Mouse (Mus musculus): ENCODE results near the gene Cfap299. TPM values are rescaled to one million over a fixed set of nuclear protein-coding genes. Genes with fewer than 3 reads are reported as not detected.

The Cfap299 gene
- polyA plus RNA-seq, 1 experiment from 2014 or later: 0.41 TPM

DNA sequence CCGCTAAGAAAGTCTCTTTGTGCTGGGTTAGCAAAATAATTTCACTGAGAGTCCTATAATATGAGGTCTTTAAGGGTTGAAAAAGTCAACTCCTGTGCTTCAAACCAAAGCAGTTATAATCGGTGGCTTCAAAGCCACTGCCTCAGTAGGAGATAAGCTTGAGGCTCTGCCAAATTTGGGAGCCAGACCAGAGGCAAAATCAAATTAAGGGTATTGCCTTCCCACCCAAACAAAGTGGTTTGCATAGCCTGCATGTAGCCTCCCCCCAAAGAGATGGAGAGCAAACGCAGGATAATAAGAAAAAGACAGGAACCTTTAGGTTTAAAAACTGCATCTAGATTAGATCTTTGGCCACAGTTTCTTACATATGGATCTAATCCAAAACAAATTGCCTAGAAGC, 58.0 kb downstream of the Cfap299 start:
- WGBS: 45% methylated on average over 3 of the region's 3 CpGs
- H3K4me1 ChIP-seq (ENCODE audit: control insufficient read depth in 2 of 2, insufficient read depth in 2 of 2, low read length in 2 of 2): no peaks in the 10 kb centered on the region
- H3K9me3 ChIP-seq (ENCODE audit: control insufficient read depth, low read length): no peaks in the 10 kb centered on the region
- H3K27me3 ChIP-seq (ENCODE audit: control insufficient read depth, insufficient read depth, low read length): no peaks in the 10 kb centered on the region
- no peaks in the 10 kb centered on the region for H3K36me3 ChIP-seq (ENCODE audit: control insufficient read depth, insufficient read depth, low read length)
- no peak for ATAC-seq (ENCODE audit: insufficient number of reproducible peaks, insufficient read depth, low FRiP score, low read depth)
- no peak overlapping the region for H3K4me2 ChIP-seq (ENCODE audit: low read length)
- H3K27ac ChIP-seq (replicated peaks in 1 of 2; ENCODE audit: control insufficient read depth in 1 of 2, insufficient read depth in 1 of 2, low read depth in 2 of 2, low read length in 2 of 2): no peak overlapping the region
- no peak overlapping the region for H3K4me3 ChIP-seq (ENCODE audit: control insufficient read depth in 1 of 2, insufficient read depth in 1 of 2, low read depth in 1 of 2, low read length in 2 of 2)
- no peak overlapping the region for H3K9ac ChIP-seq (ENCODE audit: low read length)

GRCm38 (mm10) chr5:98402165-98402564, 73.1 kb downstream of the Cfap299 start:
- WGBS: 80% methylated on average over 1 of the region's 1 CpGs
- no peaks in the 10 kb centered on the region for H3K4me1 ChIP-seq (ENCODE audit: control insufficient read depth in 2 of 2, insufficient read depth in 2 of 2, low read length in 2 of 2)
- no peaks in the 10 kb centered on the region for H3K36me3 ChIP-seq (ENCODE audit: control insufficient read depth, insufficient read depth, low read length)
- ATAC-seq (ENCODE audit: insufficient number of reproducible peaks, insufficient read depth, low FRiP score, low read depth): no peak
- no peak overlapping the region for H3K27ac ChIP-seq (replicated peaks in 1 of 2; ENCODE audit: control insufficient read depth in 1 of 2, insufficient read depth in 1 of 2, low read depth in 2 of 2, low read length in 2 of 2)
- H3K27me3 ChIP-seq (ENCODE audit: control insufficient read depth, insufficient read depth, low read length): no peaks in the 10 kb centered on the region
- H3K4me3 ChIP-seq (ENCODE audit: control insufficient read depth in 1 of 2, insufficient read depth in 1 of 2, low read depth in 1 of 2, low read length in 2 of 2): no peak overlapping the region
- no peaks in the 10 kb centered on the region for H3K9me3 ChIP-seq (ENCODE audit: control insufficient read depth, low read length)
- H3K9ac ChIP-seq (ENCODE audit: low read length): no peak overlapping the region
- H3K4me2 ChIP-seq (ENCODE audit: low read length): no peak overlapping the region

DNA sequence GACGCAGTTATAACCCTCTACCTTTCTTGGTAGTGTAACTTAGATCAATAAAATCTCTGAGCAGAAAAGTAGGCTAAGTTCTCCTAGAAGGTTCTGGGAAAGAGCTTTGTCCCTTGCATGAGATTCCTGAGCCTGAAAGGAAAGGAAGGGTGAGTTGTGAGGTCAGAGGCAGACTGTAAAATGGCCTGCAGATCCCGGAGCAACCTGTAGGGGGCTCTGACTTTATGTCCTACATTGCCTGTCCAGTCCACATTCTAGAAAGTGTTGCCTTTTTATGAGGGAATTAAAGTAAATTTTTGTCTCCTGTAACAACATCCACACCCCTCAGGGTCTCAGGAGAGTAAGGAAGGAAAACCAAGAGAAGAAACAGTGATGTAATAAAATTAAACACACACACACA, 81.0 kb downstream of the Cfap299 start:
- Histone ChIP-seq H3K27ac (replicated peaks in 1 of 2; ENCODE audit: control insufficient read depth in 1 of 2, insufficient read depth in 1 of 2, low read depth in 2 of 2, low read length in 2 of 2) (no peak overlapping the region), H3K4me2 (ENCODE audit: low read length) (no peak overlapping the region), H3K4me1 (ENCODE audit: control insufficient read depth in 2 of 2, insufficient read depth in 2 of 2, low read length in 2 of 2) (no peaks in the 10 kb centered on the region), H3K4me3 (ENCODE audit: control insufficient read depth in 1 of 2, insufficient read depth in 1 of 2, low read depth in 1 of 2, low read length in 2 of 2) (no peak overlapping the region), H3K27me3 (ENCODE audit: control insufficient read depth, insufficient read depth, low read length) (no peaks in the 10 kb centered on the region), H3K9ac (ENCODE audit: low read length) (no peak overlapping the region), H3K36me3 (ENCODE audit: control insufficient read depth, insufficient read depth, low read length) (no peaks in the 10 kb centered on the region), H3K9me3 (ENCODE audit: control insufficient read depth, low read length) (no peaks in the 10 kb centered on the region)
- ATAC-seq (ENCODE audit: insufficient number of reproducible peaks, insufficient read depth, low FRiP score, low read depth): no peak
- 69% methylated on average over 2 of the region's 2 CpGs for WGBS

DNA sequence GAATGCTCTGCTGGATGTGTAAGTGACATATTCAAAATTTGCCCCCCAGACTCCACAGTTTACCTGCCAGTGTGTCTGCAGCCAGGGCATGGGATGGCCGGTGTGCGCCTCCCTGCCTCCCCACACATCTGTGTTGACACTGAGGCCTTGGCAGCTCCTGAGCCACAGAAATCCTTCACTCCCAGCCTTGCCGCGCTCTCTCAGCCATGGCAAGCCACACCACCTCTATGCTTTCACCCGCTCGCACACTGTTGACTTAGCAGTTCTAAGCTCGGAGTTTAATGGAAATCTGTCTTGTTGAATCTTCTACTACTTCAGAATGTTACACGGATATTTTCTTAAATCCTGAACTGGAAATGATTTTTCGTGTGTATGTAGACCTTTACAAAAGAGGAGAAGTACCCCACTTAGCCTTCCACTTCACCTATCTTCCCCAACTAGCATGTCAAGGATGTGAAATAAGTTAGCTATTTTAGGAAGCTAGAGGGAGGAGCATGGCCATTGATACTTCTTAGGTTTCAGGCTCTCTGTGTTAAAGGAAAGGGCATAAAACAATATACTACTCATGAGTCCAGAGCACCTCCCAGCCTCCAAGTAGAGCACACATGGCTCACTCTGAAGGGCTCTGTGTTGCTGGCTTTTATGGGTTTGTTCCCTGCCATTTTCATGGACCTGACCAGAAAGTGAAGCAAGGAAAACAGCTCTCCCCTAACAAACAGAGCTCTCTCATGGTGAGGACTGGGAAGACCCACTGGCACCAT, 87.5 kb downstream of the Cfap299 start:
- H3K4me1 ChIP-seq (ENCODE audit: control insufficient read depth in 2 of 2, insufficient read depth in 2 of 2, low read length in 2 of 2): 0 out of 4 replicates have a peak, but pooled peaks cover 0 to 2% of the 10 kb centered on the region in 2 experiments
- H3K27ac ChIP-seq (replicated peaks in 1 of 2; ENCODE audit: control insufficient read depth in 1 of 2, insufficient read depth in 1 of 2, low read depth in 2 of 2, low read length in 2 of 2): no peak overlapping the region
- H3K4me2 ChIP-seq (ENCODE audit: low read length): no peak overlapping the region
- 66% methylated on average over 9 of the region's 9 CpGs for WGBS
- no peaks in the 10 kb centered on the region for H3K9me3 ChIP-seq (ENCODE audit: control insufficient read depth, low read length)
- no peak for ATAC-seq (ENCODE audit: insufficient number of reproducible peaks, insufficient read depth, low FRiP score, low read depth)
- no peak overlapping the region for H3K4me3 ChIP-seq (ENCODE audit: control insufficient read depth in 1 of 2, insufficient read depth in 1 of 2, low read depth in 1 of 2, low read length in 2 of 2)
- H3K27me3 ChIP-seq (ENCODE audit: control insufficient read depth, insufficient read depth, low read length): no peaks in the 10 kb centered on the region
- H3K36me3 ChIP-seq (ENCODE audit: control insufficient read depth, insufficient read depth, low read length): no peaks in the 10 kb centered on the region
- H3K9ac ChIP-seq (ENCODE audit: low read length): no peak overlapping the region

GRCm38 (mm10) chr5:98424965-98425364, 95.9 kb downstream of the Cfap299 start:
- Histone ChIP-seq H3K4me3 (ENCODE audit: control insufficient read depth in 1 of 2, insufficient read depth in 1 of 2, low read depth in 1 of 2, low read length in 2 of 2) (no peak overlapping the region), H3K36me3 (ENCODE audit: control insufficient read depth, insufficient read depth, low read length) (no peaks in the 10 kb centered on the region), H3K9ac (ENCODE audit: low read length) (no peak overlapping the region), H3K4me1 (ENCODE audit: control insufficient read depth in 2 of 2, insufficient read depth in 2 of 2, low read length in 2 of 2) (no peaks in the 10 kb centered on the region), H3K27ac (replicated peaks in 1 of 2; ENCODE audit: control insufficient read depth in 1 of 2, insufficient read depth in 1 of 2, low read depth in 2 of 2, low read length in 2 of 2) (no peak overlapping the region), H3K9me3 (ENCODE audit: control insufficient read depth, low read length) (no peaks in the 10 kb centered on the region), H3K27me3 (ENCODE audit: control insufficient read depth, insufficient read depth, low read length) (no peaks in the 10 kb centered on the region), H3K4me2 (ENCODE audit: low read length) (no peak overlapping the region)
- ATAC-seq (ENCODE audit: insufficient number of reproducible peaks, insufficient read depth, low FRiP score, low read depth): peak; percentile 54; the same call in 1 of the 2 replicates
- 45% methylated on average over 1 of the region's 1 CpGs for WGBS

- ATAC-seq (ENCODE audit: insufficient number of reproducible peaks, insufficient read depth, low FRiP score, low read depth): no peak
- Histone ChIP-seq H3K4me3 (ENCODE audit: control insufficient read depth in 1 of 2, insufficient read depth in 1 of 2, low read depth in 1 of 2, low read length in 2 of 2) (no peak overlapping the region), H3K4me1 (ENCODE audit: control insufficient read depth in 2 of 2, insufficient read depth in 2 of 2, low read length in 2 of 2) (no peaks in the 10 kb centered on the region), H3K27ac (replicated peaks in 1 of 2; ENCODE audit: control insufficient read depth in 1 of 2, insufficient read depth in 1 of 2, low read depth in 2 of 2, low read length in 2 of 2) (no peak overlapping the region), H3K9me3 (ENCODE audit: control insufficient read depth, low read length) (no peaks in the 10 kb centered on the region), H3K4me2 (ENCODE audit: low read length) (no peak overlapping the region), H3K36me3 (ENCODE audit: control insufficient read depth, insufficient read depth, low read length) (no peaks in the 10 kb centered on the region), H3K27me3 (ENCODE audit: control insufficient read depth, insufficient read depth, low read length) (no peaks in the 10 kb centered on the region), H3K9ac (ENCODE audit: low read length) (no peak overlapping the region)
- WGBS: 79% methylated on average over 5 of the region's 5 CpGs
These were observed 97.0 kb downstream of the Cfap299 start for GRCm38 (mm10) chr5:98426112-98426511.

GRCm38 (mm10) chr5:98430060-98430459, 101.0 kb downstream of the Cfap299 start:
- Histone ChIP-seq H3K9me3 (ENCODE audit: control insufficient read depth, low read length) (peaks cover 3% of the 10 kb centered on the region; the same call in 1 of the 2 replicates), H3K4me2 (ENCODE audit: low read length) (no peak overlapping the region), H3K9ac (ENCODE audit: low read length) (no peak overlapping the region), H3K27me3 (ENCODE audit: control insufficient read depth, insufficient read depth, low read length) (no peaks in the 10 kb centered on the region), H3K36me3 (ENCODE audit: control insufficient read depth, insufficient read depth, low read length) (no peaks in the 10 kb centered on the region), H3K27ac (replicated peaks in 1 of 2; ENCODE audit: control insufficient read depth in 1 of 2, insufficient read depth in 1 of 2, low read depth in 2 of 2, low read length in 2 of 2) (no peak overlapping the region), H3K4me1 (ENCODE audit: control insufficient read depth in 2 of 2, insufficient read depth in 2 of 2, low read length in 2 of 2) (no peaks in the 10 kb centered on the region), H3K4me3 (ENCODE audit: control insufficient read depth in 1 of 2, insufficient read depth in 1 of 2, low read depth in 1 of 2, low read length in 2 of 2) (no peak overlapping the region)
- 66% methylated on average over 7 of the region's 7 CpGs for WGBS
- ATAC-seq (ENCODE audit: insufficient number of reproducible peaks, insufficient read depth, low FRiP score, low read depth): no peak

DNA sequence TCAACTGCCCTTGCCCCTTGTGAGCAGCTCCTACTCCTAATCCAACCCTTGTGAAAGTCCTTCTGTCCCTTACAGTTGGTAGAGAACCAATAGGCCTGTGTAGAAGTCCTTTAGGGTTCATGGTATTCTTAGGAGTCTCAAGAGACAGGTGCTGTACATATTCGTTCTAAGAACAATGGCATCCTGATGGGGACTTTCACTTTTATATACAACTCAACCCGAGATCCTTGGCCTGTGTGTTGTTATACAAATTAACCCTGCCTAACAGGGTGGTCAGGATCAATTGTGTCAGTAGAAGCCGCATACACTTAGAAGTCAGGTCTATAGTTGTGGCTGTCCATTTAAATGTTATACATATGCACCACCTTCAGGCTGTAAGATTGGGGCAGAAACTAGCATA, 109.6 kb downstream of the Cfap299 start:
- Histone ChIP-seq H3K27ac (replicated peaks in 1 of 2; ENCODE audit: control insufficient read depth in 1 of 2, insufficient read depth in 1 of 2, low read depth in 2 of 2, low read length in 2 of 2) (no peak overlapping the region), H3K4me3 (ENCODE audit: control insufficient read depth in 1 of 2, insufficient read depth in 1 of 2, low read depth in 1 of 2, low read length in 2 of 2) (no peak overlapping the region), H3K9me3 (ENCODE audit: control insufficient read depth, low read length) (no peaks in the 10 kb centered on the region), H3K4me2 (ENCODE audit: low read length) (no peak overlapping the region), H3K36me3 (ENCODE audit: control insufficient read depth, insufficient read depth, low read length) (no peaks in the 10 kb centered on the region), H3K4me1 (ENCODE audit: control insufficient read depth in 2 of 2, insufficient read depth in 2 of 2, low read length in 2 of 2) (no peaks in the 10 kb centered on the region), H3K27me3 (ENCODE audit: control insufficient read depth, insufficient read depth, low read length) (no peaks in the 10 kb centered on the region), H3K9ac (ENCODE audit: low read length) (no peak overlapping the region)
- no peak for ATAC-seq (ENCODE audit: insufficient number of reproducible peaks, insufficient read depth, low FRiP score, low read depth)
- 67% methylated on average over 3 of the region's 3 CpGs for WGBS

Measured in heart, embryonic 14.5 days (tissue).